Mouse (Mus musculus): ENCODE data around the gene Nsmce1. TPM values are rescaled to one million over a fixed set of nuclear protein-coding genes. Genes with fewer than 3 reads are reported as not detected.
A peak's percentile ranks its signal among the peaks of the same experiment; 100 is the strongest.

The Nsmce1 gene
- 10 to 100 TPM; 10.8 to 11.1 TPM for total RNA-seq (2021)
- long read RNA-seq, experiment 1, transcript Nsmce1-201 (8 exons, 1,120 nt) = major isoform, 8 of 8 reads
- long read RNA-seq, experiment 1, partial matches to known transcripts = 0 of 8 reads
- long read RNA-seq, experiment 1, other reads (novel, unspliced or antisense) = 0 of 8 reads
- long read RNA-seq, experiment 2, transcript Nsmce1-201 (8 exons, 1,120 nt) = major isoform, 18 of 20 reads
- long read RNA-seq, experiment 2, partial matches to known transcripts = 0 of 20 reads
- long read RNA-seq, experiment 2, other reads (novel, unspliced or antisense) = 2 of 20 reads

DNA sequence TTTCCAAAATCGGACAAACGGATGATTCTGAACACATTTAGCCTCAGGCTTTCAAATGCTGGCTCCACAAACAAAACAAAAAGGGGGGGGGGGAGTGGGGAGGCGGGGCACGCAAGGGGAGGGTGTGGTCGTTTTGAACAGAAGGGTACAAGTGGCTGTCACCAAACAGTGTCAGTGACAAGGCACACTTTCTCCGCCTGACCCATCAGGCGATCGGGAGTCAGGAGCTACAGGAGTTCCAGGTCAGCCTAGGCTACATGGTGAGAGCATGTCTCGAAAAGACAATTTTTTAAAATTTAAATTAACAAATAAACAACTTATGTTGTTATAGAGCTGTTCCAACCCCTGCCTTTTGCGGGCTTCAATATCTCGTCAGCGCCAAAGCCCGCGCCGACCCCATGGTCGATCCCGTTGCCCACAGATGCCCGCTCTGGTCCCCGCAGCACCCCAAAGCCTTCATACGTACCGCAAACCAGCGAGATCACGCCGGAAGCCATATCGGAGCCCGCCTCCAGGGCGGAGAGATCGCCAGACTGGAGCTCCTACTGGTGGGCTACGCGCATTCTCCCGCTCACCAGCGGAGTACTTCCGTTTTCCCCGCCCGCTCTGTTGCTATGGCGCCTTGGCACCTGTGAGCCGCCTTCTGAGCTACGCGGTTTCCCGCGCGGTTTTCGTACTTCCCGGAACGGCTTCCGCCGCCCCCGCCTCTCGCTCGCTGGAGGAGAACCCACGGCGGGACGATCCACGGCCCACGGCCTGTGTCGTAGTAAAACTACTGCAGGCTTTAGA, at the start of gene Nsmce1:
Nsmce1 (minus strand) TSS at position 650 of the 789 bp plus-strand sequence.
- DNase-seq (ENCODE audit: low spot score) = peak; percentile 95

DNA sequence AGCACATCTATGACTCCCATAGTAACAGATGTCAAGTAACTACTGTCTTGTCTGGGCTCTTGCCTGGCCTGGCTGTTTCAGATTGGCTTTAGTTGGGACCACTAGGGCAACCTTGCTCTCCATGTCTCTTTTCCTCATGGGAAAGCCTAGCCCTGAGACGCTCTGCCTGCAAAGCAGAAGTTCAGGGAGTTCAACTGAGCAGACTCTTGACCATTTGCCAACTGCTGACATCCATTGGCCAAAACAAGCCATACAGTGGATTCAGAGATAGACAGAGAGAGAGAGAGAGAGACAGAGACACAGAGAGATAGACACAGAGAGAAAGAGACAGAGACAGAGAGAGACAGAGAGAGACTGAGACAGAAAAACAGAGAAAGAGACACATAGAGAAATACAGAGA, 49.6 kb upstream of the Nsmce1 start:
- no peak for DNase-seq (ENCODE audit: low spot score)

DNA sequence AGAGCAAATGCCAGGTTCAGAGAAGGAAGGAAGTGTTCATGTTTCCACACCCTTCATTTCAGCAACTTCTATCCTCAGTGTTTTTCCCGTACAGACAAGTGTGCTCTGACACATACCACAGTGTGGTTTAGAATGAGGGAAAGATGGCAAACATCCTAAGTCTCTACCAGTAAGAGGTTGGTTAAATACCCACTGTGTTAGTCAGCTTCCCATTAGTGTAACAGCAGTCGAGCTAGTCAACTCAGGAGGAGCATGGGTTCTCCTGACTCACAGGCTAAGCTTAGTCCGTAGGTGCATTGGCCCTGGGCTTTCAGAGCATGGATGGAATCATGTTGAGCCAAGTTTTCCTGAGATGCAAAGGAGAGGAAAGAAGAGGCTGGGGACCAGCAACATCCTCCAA, 48.0 kb upstream of the Nsmce1 start:
- DNase-seq (ENCODE audit: low spot score) = no peak

DNA sequence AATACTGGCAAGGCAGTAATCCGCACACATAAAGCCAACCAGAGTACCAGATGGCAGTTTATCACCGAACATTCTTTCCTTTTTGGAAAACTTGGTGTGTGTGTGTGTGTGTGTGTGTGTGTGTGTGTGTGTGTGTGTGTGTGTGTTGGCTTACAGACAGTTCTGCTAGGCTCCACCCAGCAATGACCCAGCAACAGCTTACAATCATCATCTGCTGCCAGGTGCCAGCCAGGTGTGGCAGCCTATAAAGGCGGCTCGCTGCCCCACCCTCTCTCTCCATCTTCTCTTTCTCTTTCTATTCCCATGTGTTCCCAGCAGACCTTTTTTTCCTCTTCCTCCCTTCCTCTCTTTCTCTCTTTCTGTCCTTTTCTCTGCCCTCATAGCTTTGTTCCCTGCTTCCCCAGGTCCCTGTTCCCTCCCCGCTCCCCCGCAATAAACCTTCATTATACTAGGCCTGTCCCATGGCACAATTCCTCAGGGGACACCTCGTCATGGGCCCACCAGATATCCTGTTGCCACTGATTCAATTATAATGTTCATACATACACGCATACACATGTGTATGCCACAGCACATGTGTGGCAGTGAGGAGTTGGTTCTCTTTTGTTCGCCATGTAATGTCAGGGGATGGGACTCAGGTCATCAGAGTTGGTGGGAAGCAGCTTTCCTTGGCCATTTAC, 36.6 kb upstream of the Nsmce1 start:
- DNase-seq (ENCODE audit: low spot score) = no peak

DNA sequence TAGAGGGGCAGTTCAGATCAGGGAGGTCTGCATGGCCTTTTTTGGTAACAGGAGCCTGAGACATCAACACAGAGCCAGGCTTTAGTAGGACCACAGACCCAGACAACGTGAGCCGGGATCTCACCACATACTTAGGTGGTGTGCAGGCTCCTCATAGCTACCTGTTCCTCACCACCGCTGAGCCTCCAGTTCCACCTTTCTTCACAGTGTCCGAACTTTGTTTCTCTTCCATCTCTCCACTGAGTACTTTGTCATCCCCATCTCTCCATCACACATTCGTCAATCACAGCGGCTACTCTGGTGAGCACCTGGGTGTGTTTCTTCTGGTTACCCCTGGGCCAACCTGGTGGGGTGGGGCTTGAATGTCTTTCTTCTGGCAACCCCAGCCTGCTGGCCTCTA, 35.8 kb upstream of the Nsmce1 start:
- no peak for DNase-seq (ENCODE audit: low spot score)

DNA sequence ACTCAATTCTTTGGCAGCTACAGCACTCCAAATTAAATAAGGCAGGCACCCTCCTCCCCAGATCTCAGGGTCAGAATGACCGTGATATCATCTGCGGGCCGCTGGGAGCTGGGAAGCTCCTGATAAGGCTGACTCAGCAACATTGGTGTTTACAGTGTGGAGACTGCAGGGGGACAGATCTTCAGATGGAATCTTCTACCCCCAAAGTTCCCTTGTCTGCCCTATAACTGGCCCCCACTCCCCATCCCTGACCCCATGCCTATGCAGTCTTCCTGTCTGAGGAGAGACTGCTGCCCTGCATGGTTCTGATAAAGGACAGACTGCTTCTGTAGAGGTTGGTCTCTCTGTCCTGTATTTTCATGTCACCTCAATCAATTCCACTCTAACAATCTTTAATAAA, 31.7 kb upstream of the Nsmce1 start:
- no peak for DNase-seq (ENCODE audit: low spot score)

DNA sequence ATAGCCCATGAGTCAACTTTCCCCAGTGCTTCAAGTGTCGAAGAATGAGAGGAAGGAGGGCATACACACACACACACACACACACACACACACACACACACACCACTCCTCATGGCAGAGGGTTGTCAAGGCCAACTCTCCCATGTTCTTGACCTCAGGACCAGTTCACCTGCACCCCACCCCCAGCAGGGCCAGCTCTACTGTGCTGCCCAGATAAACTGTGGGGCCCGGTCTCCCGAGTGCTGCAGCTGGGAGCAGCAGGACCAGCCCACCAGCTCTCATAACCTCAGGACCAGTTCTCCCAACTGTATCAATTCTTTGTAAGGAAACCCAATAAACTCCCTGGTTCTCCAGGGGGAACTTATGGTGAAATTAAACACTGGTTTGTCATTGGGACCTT, 28.3 kb upstream of the Nsmce1 start:
- DNase-seq (ENCODE audit: low spot score) = no peak

DNA sequence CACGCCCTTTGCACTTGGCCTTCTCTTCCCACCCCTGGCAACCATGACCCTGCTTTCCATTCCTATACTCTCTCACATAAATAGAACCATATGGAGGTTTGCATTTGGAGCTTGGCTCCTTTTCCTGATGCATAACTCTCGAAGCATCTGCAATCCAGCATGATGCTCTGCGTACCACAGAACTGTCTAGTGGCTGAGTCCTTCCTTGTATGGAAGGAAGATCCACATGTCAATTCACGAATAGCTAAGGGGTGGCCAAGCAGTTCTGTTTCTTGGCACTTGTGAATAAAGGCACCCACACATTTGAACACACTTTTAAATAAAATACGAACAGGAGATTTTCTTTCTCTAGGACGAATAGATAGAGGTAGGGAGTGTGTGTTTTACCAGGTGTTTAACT, 26.1 kb upstream of the Nsmce1 start:
- DNase-seq (ENCODE audit: low spot score) = no peak

DNA sequence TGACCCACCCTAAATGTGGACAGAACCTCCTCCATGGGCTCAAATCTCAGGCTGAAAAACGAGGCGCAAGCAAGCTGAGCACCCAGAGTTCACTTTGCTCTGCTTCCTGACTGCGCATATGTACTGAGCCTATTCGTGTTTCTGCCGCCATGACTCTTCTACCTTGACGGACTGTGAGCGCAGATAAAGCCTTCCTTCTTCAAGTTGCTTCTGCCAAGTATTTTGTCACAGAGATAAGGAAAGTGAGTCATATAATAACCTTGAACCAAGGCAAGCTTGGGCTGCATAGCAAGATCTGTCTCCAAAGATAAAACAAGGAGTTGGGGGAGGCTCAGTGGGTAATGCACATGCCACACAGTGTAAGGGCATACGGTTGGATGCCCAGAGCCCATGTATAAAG, 25.3 kb upstream of the Nsmce1 start:
- no peak for DNase-seq (ENCODE audit: low spot score)

DNA sequence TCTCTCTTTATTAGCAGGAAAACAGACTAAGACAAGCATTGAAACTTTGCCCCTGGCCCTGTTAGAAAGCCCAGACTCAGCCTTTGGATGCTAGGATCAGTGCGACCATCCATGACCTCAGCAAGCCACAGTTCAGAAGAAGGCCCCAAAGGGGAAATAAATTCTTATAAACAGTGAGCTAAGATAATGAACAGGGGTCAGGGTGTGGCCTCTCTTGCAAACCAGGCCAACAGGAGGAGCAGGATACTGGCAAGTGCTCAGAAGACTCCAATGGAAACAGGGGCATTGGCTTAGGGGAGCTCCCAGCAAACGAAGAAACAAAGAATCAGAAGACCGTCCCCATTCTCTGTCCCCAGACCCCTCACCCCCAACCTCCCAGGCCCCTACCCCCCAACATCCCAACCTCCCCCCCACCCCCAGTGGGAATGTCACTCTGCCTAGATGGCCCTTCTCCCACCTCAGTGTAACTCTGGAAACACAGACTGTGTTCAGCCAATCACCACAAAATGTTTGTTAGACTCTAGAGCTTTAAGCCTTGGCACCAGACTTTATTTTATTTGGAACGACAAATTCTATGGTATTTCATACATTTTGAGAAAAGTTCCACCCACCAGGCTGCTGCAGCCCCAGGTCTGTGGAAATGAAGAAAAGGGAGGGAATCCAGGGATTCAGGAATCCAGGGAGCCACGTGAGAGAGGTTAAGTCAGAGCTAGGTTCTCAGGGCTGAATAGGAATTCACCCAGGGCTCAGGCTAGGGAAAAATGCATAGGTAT, 23.9 kb upstream of the Nsmce1 start:
- peak; percentile 14 for DNase-seq (ENCODE audit: low spot score)

DNA sequence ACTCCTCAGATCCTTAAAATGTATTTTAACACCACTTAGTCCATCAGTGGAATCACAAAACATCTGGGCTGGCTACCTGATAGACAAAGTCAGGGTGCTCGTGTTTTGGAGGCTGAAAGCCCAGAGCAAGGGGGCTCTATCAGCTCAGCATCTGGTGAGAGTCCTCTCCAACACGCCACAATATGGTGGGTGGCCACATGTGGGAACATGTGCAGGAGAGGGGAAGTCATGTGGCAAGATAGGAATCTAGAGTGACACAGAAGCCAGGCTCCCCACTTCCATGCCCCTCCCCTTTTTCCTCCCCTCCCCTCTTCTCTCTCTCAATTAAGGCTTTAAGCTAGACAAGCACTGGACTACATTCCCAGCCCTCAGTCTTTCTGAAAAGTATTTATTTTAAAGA, 20.5 kb upstream of the Nsmce1 start:
- no peak for DNase-seq (ENCODE audit: low spot score)

DNA sequence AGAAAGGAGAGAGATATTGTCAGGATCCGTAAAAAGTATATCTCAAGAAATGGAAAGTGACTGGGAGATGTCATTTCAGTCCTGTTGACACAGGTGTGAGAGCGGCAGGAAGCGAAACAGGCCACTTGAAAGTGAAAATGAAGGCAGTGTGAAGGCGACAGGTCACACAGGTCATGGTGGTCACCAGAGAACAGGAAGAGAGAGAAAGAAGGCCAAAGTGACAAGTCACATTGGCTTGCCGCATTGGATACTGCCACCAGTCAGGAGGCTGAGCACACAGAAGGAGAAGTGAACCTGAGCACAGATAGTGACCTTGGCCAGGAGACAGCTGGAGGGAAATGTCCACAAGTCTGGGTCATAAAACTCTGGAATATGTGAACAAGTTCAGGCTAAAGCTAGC, 20.0 kb upstream of the Nsmce1 start:
- no peak for DNase-seq (ENCODE audit: low spot score)

DNA sequence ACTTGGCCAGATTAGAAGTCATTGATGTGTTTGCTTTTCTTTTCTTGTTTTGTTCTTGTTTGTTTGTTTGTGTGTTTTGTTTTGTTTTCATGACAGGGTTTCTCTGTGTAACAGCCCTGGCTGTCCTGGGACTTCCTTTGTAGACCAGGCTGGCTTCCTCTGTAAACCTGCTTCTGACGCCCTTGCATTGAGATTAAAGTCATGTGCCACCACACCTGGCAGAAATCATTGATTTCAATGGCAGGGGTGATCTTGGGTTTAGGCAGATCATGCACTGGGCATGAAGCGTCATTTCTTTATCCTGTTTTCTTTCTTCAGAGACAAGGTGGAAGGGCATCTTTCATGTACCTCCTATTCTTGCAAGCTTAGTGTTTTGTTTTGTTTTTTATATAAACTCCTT, 15.9 kb upstream of the Nsmce1 start:
- no peak for DNase-seq (ENCODE audit: low spot score)

DNA sequence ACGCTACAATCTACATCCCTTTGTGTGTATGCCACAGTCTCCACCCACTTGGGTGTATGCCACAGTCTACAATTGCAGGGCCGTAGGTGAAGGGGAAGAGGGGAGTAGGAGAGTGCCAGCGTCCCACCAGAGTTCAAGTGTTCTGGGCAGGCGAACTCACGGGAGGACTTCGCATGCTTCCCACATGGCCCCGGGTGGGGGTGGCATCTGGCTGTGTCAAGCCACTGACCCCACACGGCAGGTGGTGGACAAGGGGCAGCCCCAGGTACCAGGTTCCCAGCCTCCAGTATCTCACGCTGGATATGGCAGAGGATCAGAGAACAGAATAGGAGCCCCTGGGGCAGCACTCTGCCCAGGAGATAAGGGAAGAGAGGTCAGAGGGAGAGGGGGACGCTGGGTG, 14.2 kb upstream of the Nsmce1 start:
- DNase-seq (ENCODE audit: low spot score) = no peak

DNA sequence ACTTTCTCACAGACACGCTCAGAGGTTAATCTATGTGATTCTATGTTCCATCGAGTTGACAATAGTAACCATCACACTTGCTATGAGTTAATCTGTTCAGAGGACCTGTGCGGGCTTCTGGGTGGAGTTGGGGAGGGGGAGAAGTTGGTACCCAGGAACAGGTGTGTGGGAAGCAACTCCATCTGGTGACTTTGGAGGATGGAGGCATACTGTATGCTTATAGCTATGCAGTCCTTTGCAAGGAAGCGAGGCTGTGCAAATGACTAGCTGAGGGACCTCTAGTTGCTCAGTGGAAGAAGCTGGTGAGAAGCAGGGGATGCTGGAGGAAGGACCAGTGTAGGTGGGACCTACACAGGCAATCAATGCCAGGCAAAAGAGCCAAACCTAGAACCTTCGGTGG, 13.2 kb upstream of the Nsmce1 start:
- DNase-seq (ENCODE audit: low spot score) = no peak

DNA sequence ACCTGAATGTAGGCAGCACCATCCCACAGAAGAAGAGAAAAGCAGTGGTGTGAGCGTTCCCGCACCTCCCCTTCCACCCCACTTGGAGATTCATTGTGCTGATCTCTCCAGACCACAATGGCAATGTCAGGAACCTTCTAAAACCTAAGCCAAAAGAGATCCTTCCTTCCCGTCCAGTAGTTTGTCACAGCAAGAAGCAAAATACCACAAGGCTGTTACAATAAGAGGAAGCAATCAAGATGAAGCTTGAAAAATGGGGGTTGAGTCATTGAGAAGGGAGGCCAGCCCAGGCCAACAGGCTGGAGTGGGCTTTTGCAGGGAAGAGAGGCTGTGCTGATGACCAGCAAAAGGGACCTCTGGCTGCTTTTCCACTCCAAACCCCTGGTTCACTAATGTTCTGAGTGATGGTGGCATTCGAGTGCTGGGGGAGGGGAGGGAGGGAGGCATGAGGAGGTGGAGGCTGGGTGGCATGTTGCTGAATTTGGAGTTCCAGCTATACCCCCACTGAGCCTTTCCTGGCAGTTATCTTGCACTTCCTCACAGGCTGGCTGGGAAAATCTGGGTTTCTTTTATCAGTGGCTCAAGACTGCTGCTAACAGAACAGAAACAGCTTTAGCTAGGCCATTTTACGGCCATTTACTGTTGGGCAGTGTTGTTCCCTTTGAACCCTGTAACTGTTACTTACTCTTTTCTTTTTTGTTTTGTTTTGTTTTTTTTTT, 12.1 kb upstream of the Nsmce1 start:
- DNase-seq (ENCODE audit: low spot score) = no peak

DNA sequence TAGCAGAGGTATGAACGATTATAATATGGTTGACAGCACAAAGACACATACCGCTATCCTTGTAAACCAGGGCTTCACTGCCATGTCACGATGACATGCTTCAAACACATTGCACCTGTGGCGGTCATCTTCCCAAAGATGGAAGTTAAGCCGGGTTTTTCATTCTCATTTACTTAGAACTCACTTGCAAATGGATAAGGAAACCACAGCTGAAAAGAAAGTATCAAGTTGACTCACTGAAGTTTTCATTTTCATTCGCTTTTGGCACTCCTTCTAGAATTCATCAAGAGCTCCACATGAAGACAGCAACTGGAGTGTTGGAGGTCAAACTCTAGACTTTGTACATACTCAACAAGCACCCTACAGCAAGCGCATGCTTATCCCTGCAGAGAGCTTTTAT, 9.5 kb upstream of the Nsmce1 start:
- no peak for DNase-seq (ENCODE audit: low spot score)

DNA sequence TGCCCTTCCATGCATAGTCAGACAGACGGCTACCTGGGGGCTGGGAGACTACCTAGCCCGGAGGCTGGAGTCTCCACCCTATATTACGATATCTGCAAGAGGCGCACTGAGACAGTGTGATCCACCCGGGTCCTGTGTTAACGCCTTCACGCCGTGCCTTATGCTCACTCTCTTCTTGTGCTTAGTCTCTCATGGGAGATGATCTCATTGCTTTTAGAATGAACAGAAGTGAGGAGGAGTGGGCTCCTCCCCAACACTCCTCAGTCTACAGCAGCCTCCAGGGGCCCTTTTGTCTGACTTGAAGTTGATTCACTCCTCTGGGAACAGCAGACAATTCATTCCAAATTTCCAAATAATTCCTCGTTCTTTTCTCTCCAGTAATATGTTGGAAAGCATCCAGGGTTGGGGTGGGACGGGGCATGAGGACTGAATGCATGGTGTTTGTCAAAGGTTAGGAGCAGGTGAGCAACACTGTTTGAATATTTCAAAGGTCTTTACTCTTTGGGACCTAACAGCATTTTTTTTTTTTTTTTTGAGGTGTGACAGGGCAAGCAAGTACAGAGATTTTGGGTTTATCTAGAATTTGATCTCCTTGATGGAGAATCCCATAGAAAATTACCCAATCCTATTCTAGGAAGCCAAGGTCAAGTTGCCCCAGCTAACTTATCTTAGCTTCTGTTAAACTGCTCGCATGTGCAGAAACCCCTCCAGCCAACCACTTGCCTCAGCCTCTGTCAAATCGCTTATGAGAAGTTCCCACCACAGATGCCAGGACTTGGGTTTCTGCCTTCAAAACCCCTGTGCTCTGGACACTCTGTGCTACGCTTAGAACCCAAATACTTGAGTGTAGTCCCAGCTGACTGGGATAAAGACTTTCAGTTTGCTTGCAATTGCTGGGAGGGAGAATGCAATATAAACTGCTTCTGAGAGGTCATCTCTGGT, 8.8 kb upstream of the Nsmce1 start:
- peak; percentile 27 for DNase-seq (ENCODE audit: low spot score)

DNA sequence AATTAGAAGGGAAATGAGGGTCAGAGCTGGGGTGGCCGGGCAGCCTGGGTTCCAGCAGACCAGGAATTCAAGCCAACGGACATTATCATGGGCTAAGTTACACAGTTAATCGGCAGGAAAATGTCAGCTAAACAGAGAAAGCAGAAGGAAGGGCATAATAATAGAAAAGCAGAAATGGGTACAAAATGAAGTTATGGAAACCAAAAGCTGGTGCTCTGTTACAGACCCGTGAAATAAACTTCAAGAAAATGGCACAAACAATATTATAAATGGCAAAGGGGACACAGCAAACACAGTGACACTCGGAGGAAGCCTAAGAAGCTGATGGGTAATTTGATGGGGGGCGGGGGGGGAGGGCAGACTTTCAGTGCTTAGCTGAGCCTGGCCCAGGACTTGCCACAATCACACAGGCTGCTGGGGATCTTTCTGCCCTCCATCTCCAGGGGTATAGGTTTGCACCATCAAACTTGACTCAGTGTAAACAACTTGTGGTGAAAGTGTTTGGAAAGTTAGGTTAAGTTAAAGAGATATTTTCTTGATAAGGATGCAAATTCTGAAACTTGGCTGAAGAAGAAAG, 4.6 kb upstream of the Nsmce1 start:
- no peak for DNase-seq (ENCODE audit: low spot score)

DNA sequence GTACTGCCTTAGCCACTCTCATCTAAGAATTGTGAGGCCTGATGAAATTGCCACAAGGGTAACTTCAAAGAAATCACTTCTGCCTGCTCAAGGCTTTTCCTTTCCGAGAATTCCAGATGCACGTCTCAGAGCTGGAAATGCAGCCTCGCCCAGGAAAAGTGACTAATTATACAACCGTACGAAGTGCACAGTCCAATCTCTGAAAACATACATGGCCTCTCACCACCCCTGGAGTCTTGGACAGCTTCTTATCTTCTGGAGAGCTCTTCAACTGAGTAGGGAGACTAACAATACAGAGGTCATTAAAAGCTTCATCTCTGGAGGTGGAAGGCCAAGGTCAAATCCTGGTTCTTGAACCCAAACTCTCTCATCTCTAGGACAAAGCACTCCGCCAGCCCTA, 1.2 kb upstream of the Nsmce1 start:
- DNase-seq (ENCODE audit: low spot score) = no peak

Data from gastrocnemius, adult 18-20 months (tissue).